Mouse (Mus musculus) lung, postnatal 0 days (tissue): Measurements from ENCODE around the gene Cabp4.

Source experiments
- CTCF ChIP-seq: IDR thresholded peaks from 2 replicates; pipeline ENCODE4 v1.5.1; 2016; ENCODE audit warnings: antibody characterized with exemption, mild to moderate bottlenecking
- EP300 ChIP-seq: IDR thresholded peaks from 2 replicates; pipeline ENCODE4 v1.6.1; 2016; ENCODE audit warnings: antibody characterized with exemption, mild to moderate bottlenecking, control low read depth

GRCm38 (mm10) chr19:4166678-4167476, 23.0 kb upstream of the Cabp4 start:
- no peak for TF ChIP-seq CTCF
- no peak for TF ChIP-seq EP300
